Mouse (Mus musculus) bone marrow, adult 2 months (tissue): Measurements from ENCODE around the gene Syde1.

Experiments used
- CTCF ChIP-seq: fragments of 200-500 bp; IDR thresholded peaks from 2 replicates; pipeline ENCODE4 v1.5.1; 2011; ENCODE audit warnings: low read length, control low read depth; ENCODE audit not compliant: control insufficient read depth, insufficient read depth
- POLR2A ChIP-seq: fragments of 200-500 bp; IDR thresholded peaks from 2 replicates; pipeline ENCODE4 v1.6.1; 2011; ENCODE audit warnings: low read depth, mild to moderate bottlenecking, control low read depth, low read length, borderline replicate concordance; ENCODE audit not compliant: control insufficient read depth

DNA sequence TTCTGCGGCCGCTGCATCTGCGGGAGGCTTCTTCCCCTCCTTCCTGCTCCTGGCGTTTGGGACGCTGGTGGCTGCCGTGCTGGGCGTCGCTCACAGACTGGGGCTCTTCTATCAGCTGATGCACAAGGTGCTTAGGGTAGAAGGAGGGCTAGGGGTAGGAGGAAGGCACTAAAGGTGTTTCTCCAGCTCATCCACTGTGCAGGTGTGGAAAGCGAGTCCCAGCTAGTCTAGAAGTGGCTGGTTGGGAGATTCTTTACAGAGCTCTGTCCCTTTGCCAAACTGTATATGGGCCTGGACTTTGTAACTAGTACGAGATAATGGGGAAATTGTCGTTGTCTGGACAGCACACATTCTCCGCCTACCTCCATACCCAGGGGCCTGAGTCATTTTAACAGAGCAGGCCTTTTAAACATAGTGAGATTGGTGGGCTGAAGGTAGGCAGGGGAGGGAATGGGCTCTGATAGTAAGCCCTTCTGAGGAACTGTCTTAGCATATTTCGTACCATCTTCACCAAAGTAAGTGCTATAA lies 16.6 kb downstream of the Syde1 start:
- no peak for TF ChIP-seq CTCF
- no peak for TF ChIP-seq POLR2A
